Mouse (Mus musculus): ENCODE measurements at regions not wholly inside any gene's neighbourhood (a gene's known extent, or its start where the extent isn't known, plus 50 kb on each side); places are given as distances from the start of the nearest gene placed in this dataset.

GRCm38 (mm10) chr5:7428291-7428690 lies 83.7 kb upstream of the Zfp804b start:
- H3K27ac ChIP-seq (replicated peaks in 1 of 2; ENCODE audit: control insufficient read depth in 1 of 2, insufficient read depth in 1 of 2, low read depth in 2 of 2, low read length in 2 of 2): no peak overlapping the region
- no peak overlapping the region for H3K4me2 ChIP-seq (ENCODE audit: low read length)
- no peaks in the 10 kb centered on the region for H3K4me1 ChIP-seq (ENCODE audit: control insufficient read depth in 2 of 2, insufficient read depth in 2 of 2, low read length in 2 of 2)
- ATAC-seq (ENCODE audit: insufficient number of reproducible peaks, insufficient read depth, low FRiP score, low read depth): no peak
- H3K36me3 ChIP-seq (ENCODE audit: control insufficient read depth, insufficient read depth, low read length): no peaks in the 10 kb centered on the region
- no peak overlapping the region for H3K9ac ChIP-seq (ENCODE audit: low read length)
- no peak overlapping the region for H3K4me3 ChIP-seq (ENCODE audit: control insufficient read depth in 1 of 2, insufficient read depth in 1 of 2, low read depth in 1 of 2, low read length in 2 of 2)
- 45% methylated on average over 5 of the region's 5 CpGs for WGBS
- H3K27me3 ChIP-seq (ENCODE audit: control insufficient read depth, insufficient read depth, low read length): no peaks in the 10 kb centered on the region
- no peaks in the 10 kb centered on the region for H3K9me3 ChIP-seq (ENCODE audit: control insufficient read depth, low read length)

GRCm38 (mm10) chr5:7436461-7436860 lies 91.9 kb upstream of the Zfp804b start:
- ATAC-seq (ENCODE audit: insufficient number of reproducible peaks, insufficient read depth, low FRiP score, low read depth): no peak

GRCm38 (mm10) chr5:7448001-7448400 lies 103.4 kb upstream of the Zfp804b start:
- Histone ChIP-seq H3K9ac (ENCODE audit: low read length) (no peak overlapping the region), H3K4me2 (ENCODE audit: low read length) (no peak overlapping the region), H3K4me3 (ENCODE audit: control insufficient read depth in 1 of 2, insufficient read depth in 1 of 2, low read depth in 1 of 2, low read length in 2 of 2) (no peak overlapping the region), H3K36me3 (ENCODE audit: control insufficient read depth, insufficient read depth, low read length) (no peaks in the 10 kb centered on the region), H3K27me3 (ENCODE audit: control insufficient read depth, insufficient read depth, low read length) (no peaks in the 10 kb centered on the region), H3K4me1 (ENCODE audit: control insufficient read depth in 2 of 2, insufficient read depth in 2 of 2, low read length in 2 of 2) (no peaks in the 10 kb centered on the region), H3K9me3 (ENCODE audit: control insufficient read depth, low read length) (no peaks in the 10 kb centered on the region), H3K27ac (replicated peaks in 1 of 2; ENCODE audit: control insufficient read depth in 1 of 2, insufficient read depth in 1 of 2, low read depth in 2 of 2, low read length in 2 of 2) (no peak overlapping the region)
- ATAC-seq (ENCODE audit: insufficient number of reproducible peaks, insufficient read depth, low FRiP score, low read depth): no peak
- 61% methylated on average over 2 of the region's 2 CpGs for WGBS

More at GRCm38 (mm10) chr5:7436461-7436860, 91.9 kb upstream of the Zfp804b start:
- 33% methylated on average over 2 of the region's 2 CpGs for WGBS
- H3K4me2 ChIP-seq (ENCODE audit: low read length): no peak overlapping the region
- no peaks in the 10 kb centered on the region for H3K36me3 ChIP-seq (ENCODE audit: control insufficient read depth, insufficient read depth, low read length)
- no peaks in the 10 kb centered on the region for H3K9me3 ChIP-seq (ENCODE audit: control insufficient read depth, low read length)
- no peaks in the 10 kb centered on the region for H3K27me3 ChIP-seq (ENCODE audit: control insufficient read depth, insufficient read depth, low read length)
- H3K4me3 ChIP-seq (ENCODE audit: control insufficient read depth in 1 of 2, insufficient read depth in 1 of 2, low read depth in 1 of 2, low read length in 2 of 2): no peak overlapping the region
- H3K9ac ChIP-seq (ENCODE audit: low read length): no peak overlapping the region
- H3K4me1 ChIP-seq (ENCODE audit: control insufficient read depth in 2 of 2, insufficient read depth in 2 of 2, low read length in 2 of 2): no peaks in the 10 kb centered on the region
- no peak overlapping the region for H3K27ac ChIP-seq (replicated peaks in 1 of 2; ENCODE audit: control insufficient read depth in 1 of 2, insufficient read depth in 1 of 2, low read depth in 2 of 2, low read length in 2 of 2)

- H3K4me2 ChIP-seq (ENCODE audit: low read length): no peak overlapping the region
- no peaks in the 10 kb centered on the region for H3K36me3 ChIP-seq (ENCODE audit: control insufficient read depth, insufficient read depth, low read length)
- H3K9me3 ChIP-seq (ENCODE audit: control insufficient read depth, low read length): no peaks in the 10 kb centered on the region
- WGBS: 100% methylated on average over 1 of the region's 1 CpGs
- no peak overlapping the region for H3K27ac ChIP-seq (replicated peaks in 1 of 2; ENCODE audit: control insufficient read depth in 1 of 2, insufficient read depth in 1 of 2, low read depth in 2 of 2, low read length in 2 of 2)
- no peak overlapping the region for H3K9ac ChIP-seq (ENCODE audit: low read length)
- ATAC-seq (ENCODE audit: insufficient number of reproducible peaks, insufficient read depth, low FRiP score, low read depth): no peak
- H3K27me3 ChIP-seq (ENCODE audit: control insufficient read depth, insufficient read depth, low read length): no peaks in the 10 kb centered on the region
- no peaks in the 10 kb centered on the region for H3K4me1 ChIP-seq (ENCODE audit: control insufficient read depth in 2 of 2, insufficient read depth in 2 of 2, low read length in 2 of 2)
- H3K4me3 ChIP-seq (ENCODE audit: control insufficient read depth in 1 of 2, insufficient read depth in 1 of 2, low read depth in 1 of 2, low read length in 2 of 2): no peak overlapping the region
These were observed 110.3 kb upstream of the Zfp804b start for GRCm38 (mm10) chr5:7454896-7455295.

- no peak overlapping the region for H3K9ac ChIP-seq (ENCODE audit: low read length)
- ATAC-seq (ENCODE audit: insufficient number of reproducible peaks, insufficient read depth, low FRiP score, low read depth): no peak
These were observed 112.5 kb upstream of the Zfp804b start for GRCm38 (mm10) chr5:7457102-7457501.

GRCm38 (mm10) chr5:7489150-7489549 lies 144.6 kb upstream of the Zfp804b start:
- no peaks in the 10 kb centered on the region for H3K36me3 ChIP-seq (ENCODE audit: control insufficient read depth, insufficient read depth, low read length)
- no peak overlapping the region for H3K4me2 ChIP-seq (ENCODE audit: low read length)
- H3K4me1 ChIP-seq (ENCODE audit: control insufficient read depth in 2 of 2, insufficient read depth in 2 of 2, low read length in 2 of 2): no peaks in the 10 kb centered on the region
- H3K27me3 ChIP-seq (ENCODE audit: control insufficient read depth, insufficient read depth, low read length): no peaks in the 10 kb centered on the region
- WGBS: 66% methylated on average over 2 of the region's 2 CpGs
- no peak for ATAC-seq (ENCODE audit: insufficient number of reproducible peaks, insufficient read depth, low FRiP score, low read depth)
- H3K4me3 ChIP-seq (ENCODE audit: control insufficient read depth in 1 of 2, insufficient read depth in 1 of 2, low read depth in 1 of 2, low read length in 2 of 2): no peak overlapping the region
- H3K27ac ChIP-seq (replicated peaks in 1 of 2; ENCODE audit: control insufficient read depth in 1 of 2, insufficient read depth in 1 of 2, low read depth in 2 of 2, low read length in 2 of 2): no peak overlapping the region
- H3K9ac ChIP-seq (ENCODE audit: low read length): no peak overlapping the region
- no peaks in the 10 kb centered on the region for H3K9me3 ChIP-seq (ENCODE audit: control insufficient read depth, low read length)

More at GRCm38 (mm10) chr5:7457102-7457501, 112.5 kb upstream of the Zfp804b start:
- H3K4me1 ChIP-seq (ENCODE audit: control insufficient read depth in 2 of 2, insufficient read depth in 2 of 2, low read length in 2 of 2): no peaks in the 10 kb centered on the region
- H3K4me3 ChIP-seq (ENCODE audit: control insufficient read depth in 1 of 2, insufficient read depth in 1 of 2, low read depth in 1 of 2, low read length in 2 of 2): no peak overlapping the region
- no peaks in the 10 kb centered on the region for H3K36me3 ChIP-seq (ENCODE audit: control insufficient read depth, insufficient read depth, low read length)
- WGBS: 70% methylated on average over 3 of the region's 3 CpGs
- no peaks in the 10 kb centered on the region for H3K9me3 ChIP-seq (ENCODE audit: control insufficient read depth, low read length)
- no peak overlapping the region for H3K4me2 ChIP-seq (ENCODE audit: low read length)
- H3K27me3 ChIP-seq (ENCODE audit: control insufficient read depth, insufficient read depth, low read length): no peaks in the 10 kb centered on the region
- H3K27ac ChIP-seq (replicated peaks in 1 of 2; ENCODE audit: control insufficient read depth in 1 of 2, insufficient read depth in 1 of 2, low read depth in 2 of 2, low read length in 2 of 2): no peak overlapping the region

- H3K4me3 ChIP-seq (ENCODE audit: control insufficient read depth in 1 of 2, insufficient read depth in 1 of 2, low read depth in 1 of 2, low read length in 2 of 2): no peak overlapping the region
- no peak overlapping the region for H3K27ac ChIP-seq (replicated peaks in 1 of 2; ENCODE audit: control insufficient read depth in 1 of 2, insufficient read depth in 1 of 2, low read depth in 2 of 2, low read length in 2 of 2)
- no peak for ATAC-seq (ENCODE audit: insufficient number of reproducible peaks, insufficient read depth, low FRiP score, low read depth)
- H3K9ac ChIP-seq (ENCODE audit: low read length): no peak overlapping the region
- H3K36me3 ChIP-seq (ENCODE audit: control insufficient read depth, insufficient read depth, low read length): no peaks in the 10 kb centered on the region
- H3K9me3 ChIP-seq (ENCODE audit: control insufficient read depth, low read length): no peaks in the 10 kb centered on the region
- no peaks in the 10 kb centered on the region for H3K27me3 ChIP-seq (ENCODE audit: control insufficient read depth, insufficient read depth, low read length)
- H3K4me1 ChIP-seq (ENCODE audit: control insufficient read depth in 2 of 2, insufficient read depth in 2 of 2, low read length in 2 of 2): no peaks in the 10 kb centered on the region
- 56% methylated on average over 3 of the region's 3 CpGs for WGBS
- H3K4me2 ChIP-seq (ENCODE audit: low read length): no peak overlapping the region
These were observed 145.0 kb upstream of the Zfp804b start for GRCm38 (mm10) chr5:7489602-7490001.

- WGBS: 64% methylated on average over 3 of the region's 3 CpGs
- Histone ChIP-seq H3K27ac (replicated peaks in 1 of 2; ENCODE audit: control insufficient read depth in 1 of 2, insufficient read depth in 1 of 2, low read depth in 2 of 2, low read length in 2 of 2) (no peak overlapping the region), H3K36me3 (ENCODE audit: control insufficient read depth, insufficient read depth, low read length) (no peaks in the 10 kb centered on the region), H3K9ac (ENCODE audit: low read length) (no peak overlapping the region), H3K4me1 (ENCODE audit: control insufficient read depth in 2 of 2, insufficient read depth in 2 of 2, low read length in 2 of 2) (no peaks in the 10 kb centered on the region), H3K4me2 (ENCODE audit: low read length) (no peak overlapping the region), H3K27me3 (ENCODE audit: control insufficient read depth, insufficient read depth, low read length) (no peaks in the 10 kb centered on the region), H3K9me3 (ENCODE audit: control insufficient read depth, low read length) (no peaks in the 10 kb centered on the region), H3K4me3 (ENCODE audit: control insufficient read depth in 1 of 2, insufficient read depth in 1 of 2, low read depth in 1 of 2, low read length in 2 of 2) (no peak overlapping the region)
- no peak for ATAC-seq (ENCODE audit: insufficient number of reproducible peaks, insufficient read depth, low FRiP score, low read depth)
These were observed 173.1 kb upstream of the Zfp804b start for GRCm38 (mm10) chr5:7517520-7518181.

All from heart, embryonic 14.5 days (tissue).